Mouse (Mus musculus): ENCODE measurements at regions not wholly inside any gene's neighbourhood (a gene's known extent, or its start where the extent isn't known, plus 50 kb on each side); places are given as distances from the start of the nearest gene placed in this dataset.
A peak's percentile ranks its signal among the peaks of the same experiment; 100 is the strongest.

- DNase-seq (ENCODE audit: low spot score), result no peak
- H3K4me3 ChIP-seq, result no peak overlapping the region
- peaks cover 13% of the 10 kb centered on the region for H3K4me1 ChIP-seq (replicated peaks)
- 94% methylated on average over 2 of the region's 2 CpGs for WGBS
- H3K36me3 ChIP-seq, result no peaks in the 10 kb centered on the region
- H3K27me3 ChIP-seq (ENCODE audit: insufficient read depth, poor library complexity, severe bottlenecking), result no peaks in the 10 kb centered on the region
- no peak overlapping the region for H3K27ac ChIP-seq
- no peaks in the 10 kb centered on the region for H3K9me3 ChIP-seq
These were observed 530.2 kb downstream of the Tmem38b start for GRCm38 (mm10) chr4:54356041-54356427.

- H3K27ac ChIP-seq, result peak overlapping the region; percentile 90
- H3K36me3 ChIP-seq, result no peaks in the 10 kb centered on the region
- no peaks in the 10 kb centered on the region for H3K27me3 ChIP-seq (ENCODE audit: insufficient read depth, poor library complexity, severe bottlenecking)
- no peak for DNase-seq (ENCODE audit: low spot score)
- WGBS, result 64% methylated on average over 3 of the region's 3 CpGs
- H3K4me1 ChIP-seq (replicated peaks), result peaks cover 52% of the 10 kb centered on the region
- H3K9me3 ChIP-seq, result no peaks in the 10 kb centered on the region
- H3K4me3 ChIP-seq, result no peak overlapping the region
These were observed 545.1 kb downstream of the Tmem38b start for GRCm38 (mm10) chr4:54370909-54371308.

GRCm38 (mm10) chr4:54371418-54371957 is 545.6 kb downstream of the Tmem38b start:
- Histone ChIP-seq H3K4me3 (no peak overlapping the region), H3K27ac (peak overlapping the region; percentile 90), H3K9me3 (no peaks in the 10 kb centered on the region), H3K27me3 (ENCODE audit: insufficient read depth, poor library complexity, severe bottlenecking) (no peaks in the 10 kb centered on the region), H3K4me1 (replicated peaks) (peaks cover 52% of the 10 kb centered on the region), H3K36me3 (no peaks in the 10 kb centered on the region)
- 31% methylated on average over 7 of the region's 7 CpGs for WGBS
- peak; percentile 51 for DNase-seq (ENCODE audit: low spot score)

- no peaks in the 10 kb centered on the region for H3K36me3 ChIP-seq
- WGBS, result 0% methylated on average over 2 of the region's 2 CpGs
- H3K9me3 ChIP-seq, result no peaks in the 10 kb centered on the region
- peaks cover 57% of the 10 kb centered on the region for H3K4me1 ChIP-seq (replicated peaks)
- H3K4me3 ChIP-seq, result 0 out of 2 replicates have a peak overlapping the region, but pooled peaks have one; percentile 2
- H3K27me3 ChIP-seq (ENCODE audit: insufficient read depth, poor library complexity, severe bottlenecking), result no peaks in the 10 kb centered on the region
- DNase-seq (ENCODE audit: low spot score), result peak; percentile 68
- H3K27ac ChIP-seq, result peak overlapping the region; percentile 90
These were observed 547.8 kb downstream of the Tmem38b start for GRCm38 (mm10) chr4:54373606-54374005.

GRCm38 (mm10) chr4:54374457-54374856 is 548.6 kb downstream of the Tmem38b start:
- Histone ChIP-seq H3K4me3 (no peak overlapping the region), H3K9me3 (no peaks in the 10 kb centered on the region), H3K4me1 (replicated peaks) (peaks cover 57% of the 10 kb centered on the region), H3K27ac (peak overlapping the region; percentile 90), H3K27me3 (ENCODE audit: insufficient read depth, poor library complexity, severe bottlenecking) (no peaks in the 10 kb centered on the region), H3K36me3 (no peaks in the 10 kb centered on the region)
- 7% methylated on average over 5 of the region's 5 CpGs for WGBS
- DNase-seq (ENCODE audit: low spot score), result peak; percentile 50

- Histone ChIP-seq H3K36me3 (no peaks in the 10 kb centered on the region), H3K27me3 (ENCODE audit: insufficient read depth, poor library complexity, severe bottlenecking) (no peaks in the 10 kb centered on the region), H3K27ac (peak overlapping the region; percentile 6; the same call in 1 of the 2 replicates), H3K4me3 (no peak overlapping the region), H3K4me1 (replicated peaks) (0 out of 2 replicates have a peak, but pooled peaks cover 9% of the 10 kb centered on the region), H3K9me3 (no peaks in the 10 kb centered on the region)
- DNase-seq (ENCODE audit: low spot score), result no peak
- 53% methylated on average over 6 of the region's 6 CpGs for WGBS
These were observed 557.4 kb upstream of the Zfp462 start for GRCm38 (mm10) chr4:54387460-54387859.

GRCm38 (mm10) chr4:54391536-54392208 is 553.2 kb upstream of the Zfp462 start:
- no peak overlapping the region for H3K4me3 ChIP-seq
- peak; percentile 45 for DNase-seq (ENCODE audit: low spot score)
- H3K36me3 ChIP-seq, result no peaks in the 10 kb centered on the region
- no peaks in the 10 kb centered on the region for H3K9me3 ChIP-seq
- 0 out of 2 replicates have a peak, but pooled peaks cover 9% of the 10 kb centered on the region for H3K4me1 ChIP-seq (replicated peaks)
- no peaks in the 10 kb centered on the region for H3K27me3 ChIP-seq (ENCODE audit: insufficient read depth, poor library complexity, severe bottlenecking)
- H3K27ac ChIP-seq, result 0 out of 2 replicates have a peak overlapping the region, but pooled peaks have one; percentile 12
- WGBS, result 58% methylated on average over 7 of the region's 7 CpGs

GRCm38 (mm10) chr4:54406151-54406550 is 538.7 kb upstream of the Zfp462 start:
- Histone ChIP-seq H3K27me3 (ENCODE audit: insufficient read depth, poor library complexity, severe bottlenecking) (no peaks in the 10 kb centered on the region), H3K36me3 (no peaks in the 10 kb centered on the region), H3K9me3 (no peaks in the 10 kb centered on the region), H3K4me1 (replicated peaks) (no peaks in the 10 kb centered on the region), H3K4me3 (no peak overlapping the region), H3K27ac (no peak overlapping the region)
- DNase-seq (ENCODE audit: low spot score), result no peak
- 89% methylated on average over 4 of the region's 4 CpGs for WGBS

GRCm38 (mm10) chr4:54407930-54408329 is 536.9 kb upstream of the Zfp462 start:
- WGBS, result 50% methylated on average over 2 of the region's 2 CpGs
- DNase-seq (ENCODE audit: low spot score), result no peak
- no peak overlapping the region for H3K27ac ChIP-seq
- H3K27me3 ChIP-seq (ENCODE audit: insufficient read depth, poor library complexity, severe bottlenecking), result no peaks in the 10 kb centered on the region
- H3K36me3 ChIP-seq, result no peaks in the 10 kb centered on the region
- no peaks in the 10 kb centered on the region for H3K9me3 ChIP-seq
- no peaks in the 10 kb centered on the region for H3K4me1 ChIP-seq (replicated peaks)
- no peak overlapping the region for H3K4me3 ChIP-seq

GRCm38 (mm10) chr4:54430789-54431188 is 514.1 kb upstream of the Zfp462 start:
- DNase-seq (ENCODE audit: low spot score), result no peak
- no peak overlapping the region for H3K4me3 ChIP-seq
- H3K9me3 ChIP-seq, result no peaks in the 10 kb centered on the region
- no peaks in the 10 kb centered on the region for H3K36me3 ChIP-seq
- 78% methylated on average over 3 of the region's 3 CpGs for WGBS
- no peak overlapping the region for H3K27ac ChIP-seq
- H3K4me1 ChIP-seq (replicated peaks), result no peaks in the 10 kb centered on the region
- no peaks in the 10 kb centered on the region for H3K27me3 ChIP-seq (ENCODE audit: insufficient read depth, poor library complexity, severe bottlenecking)

GRCm38 (mm10) chr4:54460596-54460995 is 484.3 kb upstream of the Zfp462 start:
- no peaks in the 10 kb centered on the region for H3K36me3 ChIP-seq
- no peak for DNase-seq (ENCODE audit: low spot score)
- WGBS, result 76% methylated on average over 2 of the region's 2 CpGs
- no peaks in the 10 kb centered on the region for H3K27me3 ChIP-seq (ENCODE audit: insufficient read depth, poor library complexity, severe bottlenecking)
- H3K4me1 ChIP-seq (replicated peaks), result no peaks in the 10 kb centered on the region
- H3K9me3 ChIP-seq, result no peaks in the 10 kb centered on the region
- no peak overlapping the region for H3K27ac ChIP-seq
- H3K4me3 ChIP-seq, result no peak overlapping the region

GRCm38 (mm10) chr4:54469176-54469575 is 475.7 kb upstream of the Zfp462 start:
- Histone ChIP-seq H3K36me3 (no peaks in the 10 kb centered on the region), H3K4me3 (no peak overlapping the region), H3K27me3 (ENCODE audit: insufficient read depth, poor library complexity, severe bottlenecking) (no peaks in the 10 kb centered on the region), H3K27ac (no peak overlapping the region), H3K9me3 (no peaks in the 10 kb centered on the region), H3K4me1 (replicated peaks) (no peaks in the 10 kb centered on the region)
- WGBS, result 71% methylated on average over 2 of the region's 2 CpGs
- no peak for DNase-seq (ENCODE audit: low spot score)
